Mouse (Mus musculus): ENCODE measurements around the gene Magix. TPM values are rescaled to one million over a fixed set of nuclear protein-coding genes. Genes with fewer than 3 reads are reported as not detected.

Magix gene
- polyA plus RNA-seq, 1 experiment from 2014 or later: 0.62 TPM

GRCm38 (mm10) chrX:7673578-7674281 lies 7.3 kb downstream of the Magix start:
- ATAC-seq (ENCODE audit: borderline replicate concordance, extremely low read depth, low FRiP score, low TSS enrichment): no peak; the same call in 1 of the 2 replicates
- Histone ChIP-seq H3K4me2 (peak overlapping the region; percentile 56), H3K27me3 (no peaks in the 10 kb centered on the region), H3K4me3 (0 out of 2 replicates have a peak overlapping the region, but pooled peaks have one; percentile 25), H3K36me3 (no peaks in the 10 kb centered on the region), H3K27ac (peak overlapping the region; percentile 62), H3K9me3 (no peaks in the 10 kb centered on the region), H3K4me1 (peaks cover 16% of the 10 kb centered on the region), H3K9ac (peak overlapping the region; percentile 34; the same call in 1 of the 2 replicates)
- 24% methylated on average over 12 of the region's 12 CpGs for WGBS

- Histone ChIP-seq H3K9ac (no peak overlapping the region), H3K27ac (no peak overlapping the region)
- WGBS: 32% methylated on average over 6 of the region's 6 CpGs
Measured at GRCm38 (mm10) chrX:7672739-7673138, 8.3 kb downstream of the Magix start.

GRCm38 (mm10) chrX:7670921-7671623 lies 10.0 kb downstream of the Magix start, which contains the start of gene Plp2:
Plp2 (minus strand) TSS chrX:7671390.
- peak within 1 kb of the TSS; percentile 92 for H3K27ac ChIP-seq
- H3K9ac ChIP-seq: peak within 1 kb of the TSS; percentile 50
- H3K9me3 ChIP-seq: no peaks in the 10 kb centered on the region
- ATAC-seq (ENCODE audit: borderline replicate concordance, extremely low read depth, low FRiP score, low TSS enrichment): peak; percentile 29
- 26% methylated on average over 28 of the region's 36 CpGs for WGBS
- H3K4me2 ChIP-seq: peak within 1 kb of the TSS; percentile 56
- peaks cover 8% of the 10 kb centered on the region; the same call in 1 of the 2 replicates for H3K36me3 ChIP-seq
- no peaks in the 10 kb centered on the region for H3K27me3 ChIP-seq
- H3K4me3 ChIP-seq: peak within 1 kb of the TSS; percentile 55
- H3K4me1 ChIP-seq: peaks cover 16% of the 10 kb centered on the region

More at GRCm38 (mm10) chrX:7672739-7673138, 8.3 kb downstream of the Magix start:
- Histone ChIP-seq H3K4me2 (no peak overlapping the region), H3K27me3 (no peaks in the 10 kb centered on the region), H3K4me1 (peaks cover 16% of the 10 kb centered on the region), H3K4me3 (no peak overlapping the region), H3K9me3 (no peaks in the 10 kb centered on the region), H3K36me3 (no peaks in the 10 kb centered on the region; the same call in 1 of the 2 replicates)
- no peak for ATAC-seq (ENCODE audit: borderline replicate concordance, extremely low read depth, low FRiP score, low TSS enrichment)

- no peaks in the 10 kb centered on the region for H3K27me3 ChIP-seq
- peak overlapping the region; percentile 55 for H3K4me3 ChIP-seq
- no peaks in the 10 kb centered on the region for H3K9me3 ChIP-seq
- H3K4me1 ChIP-seq: peaks cover 16% of the 10 kb centered on the region
- H3K27ac ChIP-seq: peak overlapping the region; percentile 92
- WGBS: 12% methylated on average over 12 of the region's 19 CpGs
- peak overlapping the region; percentile 50 for H3K9ac ChIP-seq
- peaks cover 8% of the 10 kb centered on the region; the same call in 1 of the 2 replicates for H3K36me3 ChIP-seq
- peak overlapping the region; percentile 56 for H3K4me2 ChIP-seq
- ATAC-seq (ENCODE audit: borderline replicate concordance, extremely low read depth, low FRiP score, low TSS enrichment): peak; percentile 78
Measured at GRCm38 (mm10) chrX:7670390-7670881, 10.6 kb downstream of the Magix start.

GRCm38 (mm10) chrX:7665739-7666502 lies 15.1 kb downstream of the Magix start:
- WGBS: 72% methylated on average over 21 of the region's 21 CpGs

GRCm38 (mm10) chrX:7664791-7665190 lies 16.3 kb downstream of the Magix start:
- no peak for ATAC-seq (ENCODE audit: borderline replicate concordance, extremely low read depth, low FRiP score, low TSS enrichment)

More at GRCm38 (mm10) chrX:7665739-7666502, 15.1 kb downstream of the Magix start:
- Histone ChIP-seq H3K9ac (no peak overlapping the region), H3K4me2 (no peak overlapping the region), H3K4me1 (no peaks in the 10 kb centered on the region), H3K27ac (no peak overlapping the region), H3K27me3 (no peaks in the 10 kb centered on the region), H3K4me3 (no peak overlapping the region), H3K9me3 (no peaks in the 10 kb centered on the region), H3K36me3 (peaks cover 11% of the 10 kb centered on the region; the same call in 1 of the 2 replicates)
- no peak for ATAC-seq (ENCODE audit: borderline replicate concordance, extremely low read depth, low FRiP score, low TSS enrichment)

GRCm38 (mm10) chrX:7662936-7663335 lies 18.1 kb downstream of the Magix start:
- peak overlapping the region; percentile 63; the same call in 1 of the 2 replicates for H3K27ac ChIP-seq
- peaks cover 11% of the 10 kb centered on the region; the same call in 1 of the 2 replicates for H3K36me3 ChIP-seq
- no peaks in the 10 kb centered on the region for H3K9me3 ChIP-seq
- no peak for ATAC-seq (ENCODE audit: borderline replicate concordance, extremely low read depth, low FRiP score, low TSS enrichment)
- no peaks in the 10 kb centered on the region for H3K27me3 ChIP-seq
- H3K4me2 ChIP-seq: no peak overlapping the region
- WGBS: 76% methylated on average over 3 of the region's 3 CpGs
- no peak overlapping the region for H3K9ac ChIP-seq
- H3K4me3 ChIP-seq: no peak overlapping the region
- H3K4me1 ChIP-seq: peaks cover 8% of the 10 kb centered on the region

More at GRCm38 (mm10) chrX:7664791-7665190, 16.3 kb downstream of the Magix start:
- Histone ChIP-seq H3K36me3 (peaks cover 11% of the 10 kb centered on the region; the same call in 1 of the 2 replicates), H3K9me3 (no peaks in the 10 kb centered on the region), H3K9ac (no peak overlapping the region), H3K4me2 (no peak overlapping the region), H3K27ac (no peak overlapping the region), H3K4me1 (no peaks in the 10 kb centered on the region), H3K4me3 (no peak overlapping the region), H3K27me3 (no peaks in the 10 kb centered on the region)
- 89% methylated on average over 11 of the region's 11 CpGs for WGBS

GRCm38 (mm10) chrX:7661086-7661485 lies 20.0 kb downstream of the Magix start:
- Histone ChIP-seq H3K36me3 (peaks cover 4% of the 10 kb centered on the region; the same call in 1 of the 2 replicates), H3K9me3 (no peaks in the 10 kb centered on the region), H3K27ac (no peak overlapping the region), H3K4me2 (no peak overlapping the region), H3K9ac (no peak overlapping the region), H3K4me3 (no peak overlapping the region), H3K27me3 (no peaks in the 10 kb centered on the region), H3K4me1 (peaks cover 11% of the 10 kb centered on the region)
- ATAC-seq (ENCODE audit: borderline replicate concordance, extremely low read depth, low FRiP score, low TSS enrichment): no peak
- 66% methylated on average over 4 of the region's 4 CpGs for WGBS

GRCm38 (mm10) chrX:7658785-7659589 lies 22.1 kb downstream of the Magix start:
- ATAC-seq (ENCODE audit: borderline replicate concordance, extremely low read depth, low FRiP score, low TSS enrichment): peak; percentile 19; the same call in 1 of the 2 replicates
- H3K9ac ChIP-seq: no peak overlapping the region
- peaks cover 11% of the 10 kb centered on the region for H3K4me1 ChIP-seq
- H3K36me3 ChIP-seq: peaks cover 3% of the 10 kb centered on the region; the same call in 1 of the 2 replicates
- H3K4me2 ChIP-seq: peak overlapping the region; percentile 60
- H3K9me3 ChIP-seq: no peaks in the 10 kb centered on the region
- no peak overlapping the region; the same call in 1 of the 2 replicates for H3K4me3 ChIP-seq
- H3K27ac ChIP-seq: peak overlapping the region; percentile 55; the same call in 1 of the 2 replicates
- no peaks in the 10 kb centered on the region for H3K27me3 ChIP-seq
- 47% methylated on average over 11 of the region's 11 CpGs for WGBS

- WGBS: 12% methylated on average over 14 of the region's 15 CpGs
- H3K27me3 ChIP-seq: no peaks in the 10 kb centered on the region
- peak; percentile 69 for ATAC-seq (ENCODE audit: borderline replicate concordance, extremely low read depth, low FRiP score, low TSS enrichment)
- peak overlapping the region; percentile 55 for H3K4me3 ChIP-seq
- peak overlapping the region; percentile 60 for H3K4me2 ChIP-seq
- peaks cover 11% of the 10 kb centered on the region for H3K4me1 ChIP-seq
- H3K36me3 ChIP-seq: no peaks in the 10 kb centered on the region
- H3K27ac ChIP-seq: peak overlapping the region; percentile 69
- H3K9ac ChIP-seq: peak overlapping the region; percentile 62; the same call in 1 of the 2 replicates
- no peaks in the 10 kb centered on the region for H3K9me3 ChIP-seq
Measured at GRCm38 (mm10) chrX:7658031-7658784, 22.8 kb downstream of the Magix start.

Measured in lung, embryonic 15.5 days (tissue).